Mouse (Mus musculus): Measurements from ENCODE around the gene Ankfy1.

GRCm38 (mm10) chr11:72642730-72643129, 47.1 kb upstream of the Ankfy1 start:
- TF ChIP-seq POLR2A (IDR thresholded peaks at IDR 0.05; ENCODE audit: insufficient read depth, low read depth, low read length) (no peak), CTCF (IDR thresholded peaks at IDR 0.05; ENCODE audit: insufficient read depth, low read depth, low read length) (no peak)

Measured in olfactory bulb, adult 2 months (tissue).